In genomic region chr10:33974781-33975494, GRCm38 (mm10) we compare ENCODE assay signal across 15 mouse cellular contexts.
"Had no signal": no experiment of that assay in that cellular context is flagged by ENCODE, and none has a peak within 500 bp of the region (broad histone marks: within the 10 kb centered on the region; RNA-seq: fewer than 3 reads in every experiment).

No protein-coding gene starts in this region.

- H3K4me3 ChIP-seq: neural tube, embryonic 15.5 days; stomach, embryonic 15.5 days had no signal

- H3K9ac ChIP-seq: neural tube, embryonic 15.5 days; stomach, embryonic 15.5 days had no signal

- H3K9me3 ChIP-seq: neural tube, embryonic 15.5 days; stomach, embryonic 15.5 days had no signal

- H3K4me2 ChIP-seq: neural tube, embryonic 15.5 days; stomach, embryonic 15.5 days had no signal

- H3K36me3 ChIP-seq: neural tube, embryonic 15.5 days; stomach, embryonic 15.5 days had no signal

- H3K27ac ChIP-seq: neural tube, embryonic 15.5 days; stomach, embryonic 15.5 days; stomach, postnatal 0 days had no signal

- H3K4me1 ChIP-seq: neural tube, embryonic 15.5 days; stomach, embryonic 15.5 days had no signal

- H3K27me3 ChIP-seq: neural tube, embryonic 15.5 days; stomach, embryonic 15.5 days had no signal

- DNase-seq: retina, postnatal 1 day; right cerebral cortex, adult 18-20 months; right cerebral cortex, postnatal 14 days; right cerebral cortex, postnatal 25 days; right cerebral cortex, postnatal 4 days; spleen, adult 18-20 months; thymus, adult 18-20 months; thymus, adult 2 months; thymus, postnatal 14 days; thymus, postnatal 25 days; thymus, postnatal 36 days; thymus, postnatal 4 days had no signal
